Mouse (Mus musculus): ENCODE results near the gene Rai1.

GRCm38 (mm10) chr11:60229821-60230220, 125.0 kb downstream of the Rai1 start:
- TF ChIP-seq CTCF (IDR thresholded peaks at IDR 0.05; ENCODE audit: low read depth): no peak
- no peak for TF ChIP-seq EP300 (IDR thresholded peaks at IDR 0.05; ENCODE audit: low read depth)
